Mouse (Mus musculus) kidney, postnatal 4 days (tissue): Measurements from ENCODE around the gene Parp11.

Experiments
- DNase-seq, 2 experiments: peaks; one replicate each; pipeline ENCODE4 v3.0.0; 2021; ENCODE audit warnings: mixed read lengths in 2 of 2

Gene Parp11

GRCm38 (mm10) chr6:127449531-127450422 is 3.1 kb downstream of the Parp11 start:
- DNase-seq, result no peak

- peak; percentile 95 to 96 for DNase-seq
Observed at GRCm38 (mm10) chr6:127453407-127454343, 7.0 kb downstream of the Parp11 start.

- no peak for DNase-seq
Observed at GRCm38 (mm10) chr6:127454344-127454707, 7.7 kb downstream of the Parp11 start.

GRCm38 (mm10) chr6:127454809-127455208 is 8.2 kb downstream of the Parp11 start:
- no peak for DNase-seq

- no peak for DNase-seq
Observed at GRCm38 (mm10) chr6:127455440-127455839, 8.8 kb downstream of the Parp11 start.

GRCm38 (mm10) chr6:127456769-127457168 is 10.1 kb downstream of the Parp11 start:
- DNase-seq, result no peak

- no peak for DNase-seq
Observed at GRCm38 (mm10) chr6:127459776-127460175, 13.1 kb downstream of the Parp11 start.

GRCm38 (mm10) chr6:127461491-127461890 is 14.9 kb downstream of the Parp11 start:
- DNase-seq, result no peak

GRCm38 (mm10) chr6:127462251-127462650 is 15.6 kb downstream of the Parp11 start:
- DNase-seq, result no peak

- DNase-seq, result no peak
Observed at GRCm38 (mm10) chr6:127463273-127464001, 16.8 kb downstream of the Parp11 start.

- no peak for DNase-seq
Observed at GRCm38 (mm10) chr6:127464523-127464922, 17.9 kb downstream of the Parp11 start.

GRCm38 (mm10) chr6:127466749-127467310 is 20.2 kb downstream of the Parp11 start:
- DNase-seq, result no peak

GRCm38 (mm10) chr6:127472078-127472477 is 25.4 kb downstream of the Parp11 start:
- no peak for DNase-seq

- no peak for DNase-seq
Observed at GRCm38 (mm10) chr6:127473961-127474360, 27.3 kb downstream of the Parp11 start.

GRCm38 (mm10) chr6:127475231-127475630 is 28.6 kb downstream of the Parp11 start:
- no peak for DNase-seq

GRCm38 (mm10) chr6:127491046-127491445 is 44.4 kb downstream of the Parp11 start:
- no peak for DNase-seq

GRCm38 (mm10) chr6:127492561-127492960 is 45.9 kb downstream of the Parp11 start:
- DNase-seq, result no peak

- no peak for DNase-seq
Observed at GRCm38 (mm10) chr6:127493750-127494149, 47.1 kb downstream of the Parp11 start.

GRCm38 (mm10) chr6:127494357-127494756 is 47.7 kb downstream of the Parp11 start:
- DNase-seq, result no peak

- DNase-seq, result no peak
Observed at GRCm38 (mm10) chr6:127495251-127495650, 48.6 kb downstream of the Parp11 start.

- DNase-seq, result no peak
Observed at GRCm38 (mm10) chr6:127495876-127496275, 49.2 kb downstream of the Parp11 start.

- DNase-seq, result no peak
Observed at GRCm38 (mm10) chr6:127496841-127497656, 50.4 kb downstream of the Parp11 start.
